Mouse (Mus musculus): ENCODE results near the gene Six1. TPM values are rescaled to one million over a fixed set of nuclear protein-coding genes. Genes with fewer than 3 reads are reported as not detected.

Six1 gene
- total RNA-seq, 2 experiments from 2014 or later: 47.7 to 51.0 TPM

- DNase-seq: no peak
Observed at GRCm38 (mm10) chr12:73050305-73050704, 3.4 kb downstream of the Six1 start.

DNA sequence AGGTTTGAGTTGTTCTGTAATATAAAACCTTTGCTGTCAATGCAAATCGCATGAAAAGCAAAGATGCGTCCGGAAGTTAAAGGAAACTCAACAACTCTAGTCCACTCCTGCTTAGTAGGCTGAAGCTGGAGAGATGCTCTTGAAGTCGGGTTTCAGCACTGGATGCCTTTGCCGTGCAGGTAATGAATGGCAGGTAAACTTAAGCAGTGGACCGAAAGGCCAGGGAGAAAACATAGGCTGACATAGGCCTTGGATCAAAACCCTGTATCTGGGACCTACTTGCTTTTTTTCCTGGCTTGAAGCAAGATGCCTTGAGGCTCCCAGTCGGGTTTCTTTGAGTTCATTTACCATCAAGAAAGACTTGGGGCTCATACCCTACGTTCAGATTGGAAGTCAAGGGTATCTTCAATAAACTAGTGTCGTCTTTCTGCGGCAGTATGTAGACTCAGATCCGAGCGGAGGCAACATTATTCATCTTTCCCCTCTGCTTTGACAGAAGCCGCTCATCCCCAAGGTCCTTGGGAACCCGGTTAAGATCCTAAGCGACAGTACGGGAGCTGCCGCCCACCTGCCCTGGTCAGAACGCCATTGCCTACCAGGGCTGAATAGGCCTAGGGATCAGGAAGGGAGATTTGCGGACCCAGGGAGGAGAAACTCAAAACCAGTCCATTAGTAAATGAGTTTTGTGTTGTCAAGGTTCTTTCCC lies 4.0 kb downstream of the Six1 start:
- no peak for DNase-seq

DNA sequence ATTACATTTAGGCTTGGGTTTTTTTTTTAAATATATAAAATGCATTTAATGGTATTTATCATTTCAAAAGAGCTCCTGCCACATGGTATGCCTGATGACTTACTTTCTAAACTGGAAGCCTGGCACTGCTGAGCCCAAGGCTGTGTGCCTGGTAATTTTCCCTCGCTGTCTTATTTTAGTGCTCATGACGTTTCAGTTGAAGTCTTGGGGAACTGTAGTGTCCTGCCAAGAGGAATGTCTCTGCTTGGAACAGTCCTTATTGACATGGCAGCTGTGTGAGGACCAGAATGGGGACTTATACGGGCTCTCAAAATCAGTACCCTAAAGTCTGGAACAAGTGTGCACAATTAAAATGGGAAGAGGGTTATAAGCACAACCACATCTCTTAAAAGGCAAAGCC lies 5.2 kb downstream of the Six1 start:
- peak; percentile 54 for DNase-seq

DNA sequence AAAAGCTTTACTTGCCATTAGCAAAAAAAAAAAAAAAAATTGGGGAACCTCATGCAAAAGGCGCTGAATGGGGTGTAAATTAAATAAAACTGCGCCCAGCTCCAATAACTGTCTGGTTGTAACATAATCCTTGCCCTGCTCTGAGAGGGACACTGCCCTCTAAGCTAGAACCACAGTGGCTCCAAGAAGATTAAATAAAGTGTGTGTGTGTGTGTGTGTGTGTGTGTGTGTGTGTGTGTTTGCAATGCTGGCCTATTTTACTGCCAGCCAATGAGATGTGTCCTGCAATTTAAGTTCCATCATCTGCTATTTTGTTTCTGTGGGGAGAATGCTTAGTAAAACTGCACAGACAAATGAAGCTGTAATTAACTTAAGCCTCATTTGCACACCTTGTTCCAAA lies 6.1 kb downstream of the Six1 start:
- DNase-seq: peak; percentile 38

DNA sequence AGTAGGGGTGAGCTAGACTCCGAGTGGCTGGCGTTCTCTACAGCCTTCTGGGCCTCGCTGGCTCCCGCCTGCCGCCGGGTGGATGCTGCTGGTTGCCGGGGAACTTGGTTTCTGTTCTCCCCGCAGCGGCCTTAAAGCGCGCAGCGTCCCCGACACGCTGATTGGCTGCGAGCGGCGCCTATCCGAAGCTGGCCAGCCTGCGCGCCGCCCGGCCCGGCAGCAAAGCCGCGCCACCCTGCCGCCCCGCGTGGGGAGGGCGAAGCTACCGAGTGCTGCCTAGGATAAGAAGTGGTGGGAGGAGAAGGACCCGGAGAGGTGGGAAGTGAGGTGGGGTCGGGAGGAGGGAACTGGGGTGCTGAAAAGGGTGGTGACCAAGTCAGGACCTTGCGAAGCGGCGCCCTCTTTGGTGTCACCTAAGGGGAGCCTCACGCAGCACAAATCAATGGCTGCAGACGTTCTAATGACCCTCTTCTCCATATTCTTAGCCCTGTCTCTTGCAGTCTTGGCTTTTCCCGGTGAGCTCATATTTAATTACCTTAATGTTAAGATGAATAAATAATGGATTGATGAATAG lies 7.0 kb downstream of the Six1 start:
- peak; percentile 94 for DNase-seq

DNA sequence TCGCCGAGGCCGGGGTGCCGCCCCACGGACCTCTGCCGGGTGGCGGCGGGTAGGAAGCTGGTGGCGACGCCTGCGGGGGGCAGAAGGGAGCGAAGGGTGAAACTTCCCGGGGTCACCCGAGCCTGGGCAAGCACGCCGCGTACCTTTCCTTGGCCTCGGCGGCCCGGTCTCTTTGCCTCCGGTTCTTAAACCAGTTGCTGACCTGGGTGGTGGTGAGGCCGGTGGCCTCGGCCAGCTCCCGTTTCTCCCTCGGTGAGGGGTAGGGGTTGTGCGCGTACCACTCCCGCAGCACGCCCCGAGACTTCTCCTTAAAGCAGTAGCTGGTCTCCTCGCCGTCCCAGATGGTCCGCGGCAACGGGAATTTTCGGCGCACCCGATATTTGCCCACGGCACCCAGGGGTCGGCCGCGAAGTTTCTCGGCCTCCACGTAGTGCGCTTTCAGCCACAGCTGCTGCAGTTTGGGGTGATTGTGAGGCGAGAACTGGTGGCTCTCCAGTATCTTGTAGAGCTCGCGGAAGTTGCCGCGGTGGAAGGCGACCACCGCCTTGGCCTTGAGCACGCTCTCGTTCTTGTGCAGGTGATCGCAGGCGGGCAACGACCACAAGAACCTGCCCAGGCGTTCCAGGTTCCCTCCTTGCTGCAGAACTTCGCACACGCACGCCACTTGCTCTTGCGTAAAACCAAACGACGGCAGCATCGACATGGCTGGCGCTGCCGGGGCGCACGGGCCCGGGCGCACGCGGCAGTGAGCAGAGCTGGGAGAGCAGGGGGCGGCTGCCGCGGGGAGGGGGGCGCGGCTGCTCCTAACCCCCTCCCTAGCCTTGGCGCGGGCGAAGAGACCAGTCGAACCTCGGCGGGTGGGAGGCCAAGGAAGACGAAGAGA lies 7.7 kb downstream of the Six1 start:
- peak; percentile 49 for DNase-seq

GRCm38 (mm10) chr12:73045046-73045723 lies 8.5 kb downstream of the Six1 start:
- DNase-seq: peak; percentile 51

DNA sequence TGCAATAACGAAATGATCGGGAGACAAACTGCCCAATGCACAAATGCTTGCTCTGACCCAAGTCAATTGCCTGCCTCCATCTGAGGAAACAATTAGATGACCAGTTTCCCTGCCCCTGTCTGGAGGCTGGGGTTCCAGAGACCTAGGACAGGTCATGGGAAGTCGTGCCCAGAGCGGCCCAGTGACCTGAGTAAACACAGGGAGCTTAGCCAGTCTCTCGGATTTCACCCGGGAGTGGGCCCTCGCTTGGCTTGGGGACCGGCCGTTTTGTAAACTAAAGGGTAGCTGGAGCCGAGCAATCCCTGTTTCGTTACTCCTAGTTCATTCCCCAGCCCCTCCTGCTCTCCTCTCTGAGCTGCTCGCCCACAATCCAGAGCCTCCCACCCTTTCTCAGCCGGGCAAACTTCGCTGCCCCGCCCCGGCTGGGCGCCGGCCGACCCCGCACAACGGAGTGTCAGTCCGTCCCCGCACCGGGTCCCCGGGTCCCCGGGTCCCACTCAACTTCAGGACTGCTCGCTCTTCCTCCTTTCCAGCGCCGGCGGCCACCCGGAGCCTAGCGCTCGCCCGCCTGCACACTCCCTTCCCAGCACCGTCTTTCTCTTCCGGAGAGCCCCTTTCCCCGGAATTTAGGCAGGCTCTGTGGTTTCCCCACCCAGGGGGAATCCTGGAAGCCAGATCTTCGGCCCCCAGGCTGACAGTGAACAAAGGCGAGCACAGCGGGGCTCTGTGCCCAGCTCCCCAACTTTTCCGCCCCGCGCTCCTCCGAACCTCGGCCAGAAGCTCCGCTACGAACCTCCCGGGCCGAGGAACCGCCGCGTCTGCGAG lies 9.3 kb downstream of the Six1 start:
- peak; percentile 74 for DNase-seq

DNA sequence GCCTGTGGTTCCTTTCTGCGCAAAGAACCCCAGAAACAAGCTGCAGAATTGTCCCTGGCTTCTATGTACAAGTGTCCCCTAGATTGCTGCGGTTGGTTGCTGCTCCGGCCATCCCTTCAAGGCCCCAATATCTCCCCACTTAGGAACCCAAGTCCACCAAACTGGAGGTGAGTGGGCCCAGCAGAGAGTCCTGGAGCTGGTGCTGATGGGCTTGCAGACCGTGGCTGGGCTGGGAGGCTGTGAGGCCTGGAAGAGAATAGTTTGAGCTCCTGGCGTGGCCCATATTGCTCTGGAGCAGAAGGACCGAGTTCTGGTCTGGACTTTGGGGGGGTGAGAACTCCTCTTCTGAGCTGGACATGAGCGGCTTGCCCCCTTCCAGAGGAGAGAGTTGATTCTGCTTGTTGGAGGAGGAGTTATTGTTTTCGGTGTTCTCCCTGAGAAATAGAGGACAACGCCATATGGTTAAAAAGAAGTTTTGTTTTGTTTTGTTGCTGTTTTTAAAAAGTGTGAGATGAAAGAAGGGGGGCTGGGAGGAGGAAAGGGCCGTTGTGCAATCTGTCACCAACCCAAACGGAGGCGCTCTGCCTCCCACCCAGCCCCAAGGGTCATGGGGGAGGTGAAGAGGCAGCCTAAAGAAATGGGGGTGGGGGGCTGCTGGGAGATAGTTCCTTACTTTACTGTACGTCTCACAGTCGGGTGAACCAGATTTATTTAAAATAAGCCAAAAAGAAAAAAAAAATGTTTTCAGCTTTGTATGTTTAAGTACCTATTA lies 10.1 kb downstream of the Six1 start:
- peak; percentile 28 for DNase-seq

DNA sequence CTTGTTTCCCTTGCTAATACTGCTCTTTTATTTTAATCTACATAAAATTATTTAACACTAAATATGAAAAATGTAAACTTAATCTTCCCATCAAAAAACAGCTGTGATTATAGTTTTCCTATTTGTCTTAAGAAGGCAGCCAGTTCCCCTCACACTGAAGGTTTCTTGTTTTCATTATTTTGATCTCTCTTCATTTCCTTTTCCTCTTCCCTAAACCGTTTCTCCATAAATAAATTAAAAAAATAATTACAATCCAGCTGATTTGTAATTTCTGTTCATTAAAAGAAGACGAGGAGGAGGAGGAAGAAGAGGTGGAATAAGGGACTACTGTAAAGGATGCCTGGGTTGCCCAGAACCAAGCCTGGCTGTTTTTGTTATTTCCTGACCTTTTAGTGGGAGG lies 10.8 kb downstream of the Six1 start:
- no peak for DNase-seq

GRCm38 (mm10) chr12:73042406-73042805 lies 11.3 kb downstream of the Six1 start:
- no peak for DNase-seq

GRCm38 (mm10) chr12:73041256-73041630 lies 12.4 kb downstream of the Six1 start:
- DNase-seq: no peak

DNA sequence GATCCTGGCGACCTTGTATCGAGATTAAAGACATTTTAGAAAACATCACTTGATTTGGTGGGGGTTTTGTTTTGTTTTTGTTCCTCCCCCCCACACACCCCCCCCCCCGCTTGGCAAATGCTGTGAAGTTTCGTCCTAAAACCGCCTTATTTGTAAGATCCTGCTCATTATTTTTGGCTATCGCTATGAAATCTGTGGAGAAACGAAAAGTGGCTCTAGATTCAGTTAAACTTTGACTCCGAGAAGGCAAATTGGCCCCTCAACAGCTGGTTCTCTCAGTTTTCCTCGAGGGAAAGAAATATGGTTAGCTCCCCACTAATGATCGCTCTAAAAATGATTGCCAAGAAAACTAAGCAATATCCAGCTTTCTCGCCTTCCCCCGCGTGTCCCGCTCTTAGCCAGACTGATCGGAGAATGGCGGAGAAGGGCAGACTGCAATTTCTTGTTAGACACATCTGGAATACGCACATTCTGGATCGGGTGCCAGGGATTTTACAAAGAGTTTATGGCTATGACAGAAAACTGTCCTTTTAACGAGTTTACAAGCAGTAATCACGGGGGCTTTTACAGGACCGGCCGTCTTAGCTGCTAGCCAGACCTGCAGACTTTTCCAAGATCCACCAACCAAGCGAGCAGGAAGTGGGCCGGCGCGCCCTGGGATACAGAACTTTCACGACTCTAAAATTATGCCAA lies 13.0 kb downstream of the Six1 start:
- peak; percentile 30 for DNase-seq

DNA sequence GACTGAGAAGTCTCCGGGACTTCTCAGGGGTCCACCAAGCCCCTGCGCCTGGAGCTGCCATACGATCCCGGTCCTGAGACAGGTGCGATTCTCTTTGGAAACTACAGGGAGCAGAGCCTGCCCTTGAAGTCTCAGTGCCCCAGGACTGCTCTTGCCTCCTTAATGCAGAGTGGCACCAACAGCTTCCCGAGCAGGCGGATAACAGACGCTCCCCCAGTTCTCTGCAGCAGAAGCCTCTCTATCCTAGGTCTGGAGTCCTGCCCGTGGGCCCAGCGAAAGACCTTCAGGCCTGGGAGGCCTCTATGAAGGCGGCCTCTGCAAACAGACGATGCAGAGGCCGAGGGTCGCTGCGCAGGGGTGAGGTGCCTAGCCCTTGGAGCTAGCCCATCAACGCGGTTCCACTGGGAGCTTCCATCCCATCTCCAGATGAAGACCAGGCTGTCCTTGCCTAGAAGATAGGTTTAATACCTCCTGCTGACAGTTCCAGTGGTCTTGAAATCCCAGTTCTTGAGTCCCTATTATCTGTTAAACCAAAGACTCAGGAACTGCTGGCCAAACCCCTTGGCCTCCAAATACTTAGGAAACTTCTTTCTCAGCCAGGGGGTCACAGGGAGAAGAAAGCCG lies 13.6 kb downstream of the Six1 start:
- DNase-seq: peak; percentile 22

- DNase-seq: peak; percentile 48
Observed at GRCm38 (mm10) chr12:73038992-73039938, 14.4 kb downstream of the Six1 start.

GRCm38 (mm10) chr12:73038441-73038991 lies 15.2 kb downstream of the Six1 start:
- no peak for DNase-seq

DNA sequence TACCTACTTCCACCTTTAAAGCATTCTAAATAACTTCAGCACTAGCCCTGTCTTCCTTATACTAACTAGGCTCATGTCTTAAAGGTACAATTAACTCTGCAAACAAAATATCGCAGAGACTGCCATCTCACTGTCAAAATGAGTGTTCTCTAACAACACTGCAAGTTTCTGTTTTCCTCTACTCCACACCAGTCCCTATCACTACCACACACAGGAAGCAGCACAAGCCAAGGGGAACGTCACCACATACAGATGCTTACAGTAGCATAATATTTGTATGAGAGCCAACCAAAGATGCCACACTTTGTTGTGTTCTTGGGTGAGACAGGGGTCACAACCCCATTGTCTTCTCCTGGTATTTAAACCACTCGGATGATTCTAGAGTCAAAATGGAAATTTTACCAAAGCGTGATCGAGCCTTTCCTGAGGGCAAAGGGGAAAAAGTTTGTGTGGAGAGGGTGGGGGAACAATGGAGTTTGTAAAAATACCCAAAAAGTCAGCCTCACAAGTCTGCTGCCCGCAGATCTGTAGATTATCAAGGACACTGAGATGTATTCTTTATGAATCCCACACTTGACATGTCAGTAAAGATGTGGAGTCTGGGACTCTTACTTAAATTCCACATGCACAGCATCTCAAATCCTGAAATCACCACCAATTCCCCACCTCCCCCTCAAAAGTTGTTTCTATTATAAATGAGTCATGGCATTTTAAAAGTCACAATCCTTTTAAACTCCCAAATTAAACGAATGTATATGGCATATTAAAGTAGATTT lies 16.1 kb downstream of the Six1 start:
- DNase-seq: no peak
